Mouse (Mus musculus) Patski (cell line): ENCODE measurements around the gene Csrnp1. TPM values are rescaled to one million over a fixed set of nuclear protein-coding genes. Genes with fewer than 3 reads are reported as not detected.

Experiments
- ATAC-seq: fragments of 100-300 bp; one replicate; pipeline ENCODE4 v1.8.0; 2021
- CTCF ChIA-PET: fragments of 350-600 bp; sonication (Branson Sonifier 250); formaldehyde crosslinking; loops from one replicate; lab custom pipeline; 2022; ENCODE audit warnings: inconsistent platforms; lab: Charles Lee
- POLR2A ChIA-PET: fragments of 350-600 bp; sonication (Branson Sonifier 250); formaldehyde crosslinking; loops from one replicate; lab custom pipeline; 2022; ENCODE audit warnings: antibody characterized with exemption, inconsistent platforms; lab: Charles Lee
- DNase-seq: peaks from one replicate; pipeline ENCODE4 v3.0.0-alpha.2; 2011; ENCODE audit warnings: low read depth, low spot score
- H3K27me3 ChIP-seq: fragments of 371-371 bp; one replicate; pipeline ENCODE4 v1.5.1; 2021
- CTCF ChIP-seq: fragments of 100-300 bp; IDR thresholded peaks from one replicate; pipeline ENCODE4 v1.5.1; 2021
- in situ Hi-C: fragments of 300-500 bp; cut with MboI; formaldehyde crosslinking; loops from 3 replicates; pipeline ENCODE4 v1.11.1; 2018; ENCODE audit warnings: low pct_unique_long_range_greater_than_20kb, mixed read lengths
- polyA plus RNA-seq: library from polyadenylated mRNA; unstranded; gene quantifications from one replicate; pipeline ENCODE4 v1.2.3, GENCODE M21; 2021

The Csrnp1 gene
- polyA plus RNA-seq, 1 experiment from 2014 or later = 18.8 TPM

GRCm38 (mm10) chr9:120009226-120009841 is 24.9 kb upstream of the Csrnp1 start:
- no peaks in the 10 kb centered on the region for H3K27me3 ChIP-seq
- no peak for DNase-seq
- TF ChIP-seq CTCF = no peak
- no peak for ATAC-seq
- CTCF ChIA-PET = interaction anchor here (0.8 to 1.6 kb wide), 2 partner anchors 9 to 72 kb away, joined by 3 read pairs; partner anchors contain the start of genes Gorasp1 and Ttc21a
- POLR2A ChIA-PET = no interaction called here
- in situ Hi-C loops = no loop called here

- DNase-seq = no peak
- no peaks in the 10 kb centered on the region for H3K27me3 ChIP-seq
- ChIA-PET CTCF (interaction anchor here (0.9 kb wide), 1 partner anchor 8 kb away, joined by 3 read pairs; no protein-coding TSS in a partner anchor), POLR2A (no interaction called here)
- in situ Hi-C loops = no loop called here
- no peak for TF ChIP-seq CTCF
- no peak for ATAC-seq
Observed at GRCm38 (mm10) chr9:120007833-120008232, 23.4 kb upstream of the Csrnp1 start.

- no peak for TF ChIP-seq CTCF
- ATAC-seq (no peak), DNase-seq (no peak)
- no peaks in the 10 kb centered on the region for H3K27me3 ChIP-seq
- CTCF ChIA-PET = no interaction called here
- in situ Hi-C loops = no loop called here
- POLR2A ChIA-PET = no interaction called here
Observed at GRCm38 (mm10) chr9:120005936-120006335, 21.5 kb upstream of the Csrnp1 start.

- CTCF ChIA-PET = no interaction called here
- TF ChIP-seq CTCF = no peak
- DNase-seq (no peak), ATAC-seq (no peak)
- POLR2A ChIA-PET = no interaction called here
- H3K27me3 ChIP-seq = no peaks in the 10 kb centered on the region
- in situ Hi-C loops = no loop called here
Observed at GRCm38 (mm10) chr9:120002893-120003292, 18.4 kb upstream of the Csrnp1 start.

GRCm38 (mm10) chr9:120001945-120002725 is 17.7 kb upstream of the Csrnp1 start:
- no peaks in the 10 kb centered on the region for H3K27me3 ChIP-seq
- POLR2A ChIA-PET = interaction anchor here (0.9 kb wide), 2 partner anchors 9 to 24 kb away, joined by 3 read pairs; no protein-coding TSS in a partner anchor
- ATAC-seq = peak; percentile 87
- CTCF ChIA-PET = no interaction called here
- DNase-seq = no peak
- no peak for TF ChIP-seq CTCF
- in situ Hi-C loops = no loop called here

- TF ChIP-seq CTCF = no peak
- no peak for ATAC-seq
- DNase-seq = no peak
- ChIA-PET CTCF (interaction anchor here (0.7 to 1.1 kb wide), 2 partner anchors 8 to 11 kb away, joined by 3 read pairs; no protein-coding TSS in a partner anchor), POLR2A (no interaction called here)
- no peaks in the 10 kb centered on the region for H3K27me3 ChIP-seq
- in situ Hi-C loops = no loop called here
Observed at GRCm38 (mm10) chr9:120000761-120001160, 16.3 kb upstream of the Csrnp1 start.

GRCm38 (mm10) chr9:119999636-120000035 is 15.2 kb upstream of the Csrnp1 start:
- in situ Hi-C loops = no loop called here
- ChIA-PET CTCF (interaction anchor here (1.0 to 1.7 kb wide), 3 partner anchors 9 to 15 kb away, joined by 3 read pairs; partner anchors contain the start of gene Csrnp1), POLR2A (no interaction called here)
- ATAC-seq (no peak), DNase-seq (no peak)
- TF ChIP-seq CTCF = no peak
- no peaks in the 10 kb centered on the region for H3K27me3 ChIP-seq

- ChIA-PET POLR2A (no interaction called here), CTCF (interaction anchor here (1.0 to 1.7 kb wide), 2 partner anchors 9 to 14 kb away, joined by 3 read pairs; partner anchors contain the start of gene Csrnp1)
- ATAC-seq = no peak
- H3K27me3 ChIP-seq = no peaks in the 10 kb centered on the region
- TF ChIP-seq CTCF = no peak
- in situ Hi-C loops = no loop called here
- DNase-seq = no peak
Observed at GRCm38 (mm10) chr9:119998776-119999175, 14.3 kb upstream of the Csrnp1 start.

- TF ChIP-seq CTCF = no peak
- no peaks in the 10 kb centered on the region for H3K27me3 ChIP-seq
- in situ Hi-C loops = no loop called here
- ATAC-seq = no peak
- ChIA-PET CTCF (no interaction called here), POLR2A (no interaction called here)
- no peak for DNase-seq
Observed at GRCm38 (mm10) chr9:119996080-119996479, 11.6 kb upstream of the Csrnp1 start.

GRCm38 (mm10) chr9:119994207-119994606 is 9.7 kb upstream of the Csrnp1 start:
- TF ChIP-seq CTCF = no peak
- ATAC-seq (no peak), DNase-seq (no peak)
- in situ Hi-C loops = no loop called here
- ChIA-PET POLR2A (interaction anchor here (0.7 kb wide), 2 partner anchors 14 to 81 kb away, joined by 3 read pairs; no protein-coding TSS in a partner anchor), CTCF (no interaction called here)
- no peaks in the 10 kb centered on the region for H3K27me3 ChIP-seq
